Mouse (Mus musculus): ENCODE measurements around the gene Gstz1. TPM values are rescaled to one million over a fixed set of nuclear protein-coding genes. Genes with fewer than 3 reads are reported as not detected.
"Not testable (repeated sequence)": the region's sequence is repeated elsewhere in the genome, so short reads cannot be mapped to it uniquely, and the experiment has no call there.

Gene Gstz1
- polyA plus RNA-seq, 1 experiment from 2014 or later = 99.1 TPM

DNA sequence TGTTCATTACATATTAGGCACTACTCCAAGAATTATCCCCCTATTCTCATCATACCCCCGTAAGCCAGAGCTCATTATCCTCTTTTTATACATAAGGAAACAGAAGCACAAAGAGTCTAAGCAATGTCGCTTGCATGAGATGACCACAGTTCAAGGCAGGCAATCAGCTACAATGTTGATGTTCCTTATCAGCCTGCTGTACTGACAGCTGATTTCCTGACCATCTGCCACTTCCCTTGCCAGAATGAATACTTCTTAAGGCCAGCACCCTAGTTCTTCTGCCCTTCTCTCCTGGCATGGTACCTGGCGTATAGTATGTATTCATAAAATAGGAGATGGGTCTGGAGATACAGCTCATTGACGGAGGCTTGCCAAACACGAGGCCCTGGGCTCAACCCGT is 14.8 kb upstream of the Gstz1 start:
- Histone ChIP-seq H3K27me3 (no peaks in the 10 kb centered on the region), H3K4me2 (no peak overlapping the region), H3K9ac (no peak overlapping the region), H3K4me3 (replicated peaks) (no peak overlapping the region), H3K27ac (replicated peaks) (no peak overlapping the region), H3K4me1 (replicated peaks) (peaks cover 7% of the 10 kb centered on the region; the same call in 1 of the 2 replicates), H3K36me3 (replicated peaks) (0 out of 2 replicates have a peak, but pooled peaks cover 3% of the 10 kb centered on the region), H3K9me3 (replicated peaks) (no peaks in the 10 kb centered on the region)
- WGBS (ENCODE audit: insufficient replicate concordance) = 44% methylated on average over 6 of the region's 6 CpGs
- ATAC-seq (ENCODE audit: insufficient read depth) = no peak

DNA sequence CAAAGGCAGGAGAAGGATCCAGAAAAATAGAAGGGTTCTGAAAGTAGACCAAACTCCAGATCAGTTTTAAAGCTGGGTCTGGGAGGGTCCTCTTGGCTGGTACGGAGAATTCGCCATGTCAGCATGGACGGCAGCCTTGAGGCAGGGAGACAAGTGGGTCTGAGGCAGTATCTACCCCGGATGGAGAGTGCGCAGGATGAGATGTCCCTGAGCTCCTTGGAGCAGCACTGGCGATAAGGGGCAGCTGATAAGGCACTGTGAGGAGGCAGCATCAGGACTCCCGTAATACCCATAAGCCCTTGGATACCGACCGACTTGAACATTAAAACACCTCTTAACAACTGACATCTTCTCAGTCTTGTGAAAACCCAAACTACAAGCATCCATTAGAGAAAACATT is 14.2 kb upstream of the Gstz1 start:
- H3K9ac ChIP-seq = no peak overlapping the region
- 46% methylated on average over 9 of the region's 9 CpGs for WGBS (ENCODE audit: insufficient replicate concordance)
- peaks cover 8% of the 10 kb centered on the region; the same call in 1 of the 2 replicates for H3K36me3 ChIP-seq (replicated peaks)
- peak; percentile 47; the same call in 1 of the 2 replicates for ATAC-seq (ENCODE audit: insufficient read depth)
- no peak overlapping the region for H3K27ac ChIP-seq (replicated peaks)
- no peaks in the 10 kb centered on the region for H3K27me3 ChIP-seq
- H3K9me3 ChIP-seq (replicated peaks) = no peaks in the 10 kb centered on the region
- H3K4me2 ChIP-seq = no peak overlapping the region
- peaks cover 7% of the 10 kb centered on the region; the same call in 1 of the 2 replicates for H3K4me1 ChIP-seq (replicated peaks)
- H3K4me3 ChIP-seq (replicated peaks) = no peak overlapping the region

DNA sequence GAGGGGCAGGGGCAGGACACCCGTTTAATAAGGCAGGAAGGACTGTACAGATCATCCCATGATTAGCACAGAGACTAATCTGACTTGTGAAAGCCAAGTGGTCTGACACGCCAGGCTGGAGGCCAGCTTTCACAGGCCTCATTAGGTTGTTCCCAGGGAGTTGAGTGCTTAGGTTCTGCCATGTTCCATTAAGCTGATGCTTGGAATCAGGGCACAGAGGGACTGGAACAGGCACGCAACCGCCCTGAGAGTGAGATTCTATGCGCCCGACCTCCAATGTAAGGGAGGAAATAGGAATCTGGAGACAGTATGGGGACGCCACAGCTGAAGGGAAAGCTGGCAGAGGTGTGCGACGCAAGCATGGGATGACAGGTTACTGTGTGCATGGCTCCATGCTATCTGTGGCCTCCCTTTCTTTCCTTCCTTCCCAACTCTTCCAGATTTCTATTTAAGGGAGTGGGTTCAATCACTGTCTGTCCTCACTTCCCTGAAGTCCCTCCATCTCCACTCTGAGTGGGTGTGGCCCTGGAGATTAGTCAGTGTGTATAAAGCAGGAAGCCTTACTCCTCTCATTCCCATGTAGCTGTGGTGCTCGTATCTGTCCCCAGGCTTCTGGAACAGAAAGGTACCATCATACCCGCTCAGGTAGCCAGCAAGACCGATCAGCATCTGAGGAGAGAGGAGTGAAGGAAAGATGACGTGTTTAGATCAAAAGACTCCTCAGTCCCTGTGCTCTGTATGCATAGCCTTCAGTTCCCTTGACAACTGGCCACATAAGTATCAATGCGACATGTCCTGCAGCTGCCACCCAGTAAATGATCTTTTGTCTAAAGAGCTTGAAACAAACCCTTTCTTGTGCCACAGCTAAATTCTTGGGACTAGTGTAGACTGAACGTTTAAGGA is 9.3 kb upstream of the Gstz1 start:
- H3K4me3 ChIP-seq (replicated peaks) = no peak overlapping the region
- ATAC-seq (ENCODE audit: insufficient read depth) = no peak
- 73% methylated on average over 15 of the region's 15 CpGs for WGBS (ENCODE audit: insufficient replicate concordance)
- no peak overlapping the region for H3K9ac ChIP-seq
- H3K9me3 ChIP-seq (replicated peaks) = no peaks in the 10 kb centered on the region
- H3K4me2 ChIP-seq = no peak overlapping the region
- H3K27me3 ChIP-seq = no peaks in the 10 kb centered on the region
- H3K36me3 ChIP-seq (replicated peaks) = peaks cover 11% of the 10 kb centered on the region; the same call in 1 of the 2 replicates
- no peak overlapping the region for H3K27ac ChIP-seq (replicated peaks)
- H3K4me1 ChIP-seq (replicated peaks) = peaks cover 3% of the 10 kb centered on the region; the same call in 1 of the 2 replicates

DNA sequence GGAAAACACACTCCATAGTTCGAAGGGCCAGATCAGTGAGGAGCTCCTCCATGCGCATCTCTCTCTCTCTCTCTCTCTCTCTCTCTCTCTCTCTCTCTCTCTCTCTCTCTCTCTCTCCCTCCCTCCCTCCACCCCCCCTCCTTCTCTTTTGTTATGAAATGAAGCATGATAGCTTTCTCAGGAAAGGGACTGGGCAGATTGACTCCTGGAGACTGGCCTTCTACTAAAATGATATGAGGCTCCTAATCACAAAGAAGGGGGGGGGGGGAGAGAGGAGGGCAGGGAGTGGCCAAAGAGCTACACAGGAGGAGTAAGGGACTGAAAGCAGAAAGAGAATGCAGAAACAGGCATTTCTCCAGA is 8.6 kb upstream of the Gstz1 start:
- H3K4me1 ChIP-seq (replicated peaks) = no peaks in the 10 kb centered on the region
- no peak overlapping the region for H3K27ac ChIP-seq (replicated peaks)
- no peak overlapping the region for H3K9ac ChIP-seq
- no peaks in the 10 kb centered on the region for H3K27me3 ChIP-seq
- no peak overlapping the region for H3K4me3 ChIP-seq (replicated peaks)
- no peak overlapping the region for H3K4me2 ChIP-seq
- WGBS (ENCODE audit: insufficient replicate concordance) = 84% methylated on average over 2 of the region's 2 CpGs
- no peaks in the 10 kb centered on the region for H3K9me3 ChIP-seq (replicated peaks)
- peaks cover 11% of the 10 kb centered on the region; the same call in 1 of the 2 replicates for H3K36me3 ChIP-seq (replicated peaks)
- ATAC-seq (ENCODE audit: insufficient read depth) = no peak

DNA sequence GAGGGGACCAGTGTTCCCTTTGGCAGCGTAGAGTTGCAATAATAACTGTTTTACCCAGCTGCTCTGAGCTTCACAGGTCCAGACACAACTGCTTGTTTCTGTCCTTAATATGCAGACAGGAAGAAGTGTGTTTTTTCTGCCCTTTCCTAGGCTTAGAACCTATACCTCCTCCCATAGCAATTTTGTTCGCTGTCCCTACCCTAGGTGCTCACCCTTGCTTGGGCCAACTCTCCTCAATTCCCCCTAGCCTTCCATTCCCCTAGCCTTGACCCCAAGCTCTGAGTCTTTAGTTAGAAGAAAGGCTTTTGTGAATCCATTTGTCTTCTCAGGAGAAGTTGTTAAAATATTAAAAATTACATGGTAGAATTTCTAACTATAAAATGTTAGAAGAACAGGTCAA is 8.2 kb upstream of the Gstz1 start:
- no peak for ATAC-seq (ENCODE audit: insufficient read depth)
- H3K4me1 ChIP-seq (replicated peaks) = no peaks in the 10 kb centered on the region
- H3K4me3 ChIP-seq (replicated peaks) = no peak overlapping the region
- no peak overlapping the region for H3K4me2 ChIP-seq
- no peaks in the 10 kb centered on the region for H3K27me3 ChIP-seq
- no peak overlapping the region for H3K27ac ChIP-seq (replicated peaks)
- WGBS (ENCODE audit: insufficient replicate concordance) = 52% methylated on average over 2 of the region's 2 CpGs
- no peaks in the 10 kb centered on the region for H3K9me3 ChIP-seq (replicated peaks)
- H3K36me3 ChIP-seq (replicated peaks) = peaks cover 11% of the 10 kb centered on the region; the same call in 1 of the 2 replicates
- H3K9ac ChIP-seq = no peak overlapping the region

DNA sequence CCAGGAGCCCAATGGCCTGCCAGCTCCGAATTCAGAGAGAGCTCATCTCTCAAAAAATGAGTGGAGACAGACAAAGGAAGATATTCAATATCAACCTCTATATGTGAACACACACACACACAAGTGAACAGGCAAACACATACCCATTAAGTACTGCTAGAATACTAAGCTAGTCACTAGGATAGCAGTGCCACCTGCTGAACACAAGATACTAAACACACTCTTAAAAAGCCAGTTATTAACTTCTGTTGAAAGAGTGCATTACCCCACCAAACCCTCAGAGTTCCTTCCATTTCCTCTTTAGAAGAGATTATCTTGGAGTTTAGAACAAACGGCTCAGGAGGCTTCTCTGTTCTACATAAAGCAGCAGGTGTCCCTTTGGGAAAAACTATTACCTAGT is 4.8 kb upstream of the Gstz1 start:
- Histone ChIP-seq H3K4me2 (no peak overlapping the region), H3K27ac (replicated peaks) (no peak overlapping the region), H3K9me3 (replicated peaks) (no peaks in the 10 kb centered on the region), H3K9ac (no peak overlapping the region), H3K4me3 (replicated peaks) (no peak overlapping the region), H3K4me1 (replicated peaks) (peaks cover 10% of the 10 kb centered on the region), H3K36me3 (replicated peaks) (peaks cover 9% of the 10 kb centered on the region; the same call in 1 of the 2 replicates), H3K27me3 (no peaks in the 10 kb centered on the region)
- no peak for ATAC-seq (ENCODE audit: insufficient read depth)
- WGBS (ENCODE audit: insufficient replicate concordance) = 40% methylated on average over 2 of the region's 2 CpGs

DNA sequence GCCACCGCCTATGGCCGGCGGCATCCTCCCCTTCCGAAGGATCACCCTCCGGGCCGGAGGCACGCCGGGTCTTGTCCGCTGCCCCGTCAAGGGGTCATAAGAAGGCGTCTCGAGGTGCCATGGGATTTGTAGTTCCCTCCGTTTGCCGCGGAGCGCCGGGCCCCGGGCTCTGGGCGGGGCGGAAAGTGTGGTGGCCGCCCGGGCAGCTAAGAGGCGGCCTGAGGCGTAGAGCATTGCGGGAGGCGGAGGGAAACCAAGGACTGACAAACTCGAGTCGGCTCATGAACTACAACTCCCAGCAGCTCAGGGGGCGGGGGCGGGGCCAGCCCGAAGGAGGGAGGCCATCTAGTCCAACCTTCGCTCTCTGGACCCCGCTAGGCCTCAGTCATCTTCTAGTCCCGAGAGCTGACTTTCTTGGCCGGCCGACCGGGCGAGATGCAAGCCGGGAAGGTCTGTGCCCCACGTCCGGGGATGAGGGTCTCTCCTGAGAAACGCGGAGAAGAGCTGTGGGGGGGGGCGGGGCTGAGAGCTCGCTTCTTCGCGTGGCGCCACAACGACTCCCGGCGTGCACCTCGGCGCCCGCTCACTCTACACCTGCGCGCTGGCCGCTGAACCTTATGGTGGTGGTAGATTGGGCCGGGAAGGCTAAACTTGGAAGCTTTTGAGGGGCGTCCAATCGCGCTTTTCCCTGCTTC is 577 bp downstream of the Gstz1 start, which contains the start of gene Pomt2:
Pomt2 (minus strand) TSS at position 574 of the 695 bp plus-strand sequence.
- H3K4me2 ChIP-seq = peak within 1 kb of the TSS; percentile 94
- peak; percentile 98 for ATAC-seq (ENCODE audit: insufficient read depth)
- no peaks in the 10 kb centered on the region for H3K27me3 ChIP-seq
- peak within 1 kb of the TSS; percentile 77 for H3K9ac ChIP-seq
- H3K27ac ChIP-seq (replicated peaks) = peak within 1 kb of the TSS; percentile 86
- H3K9me3 ChIP-seq (replicated peaks) = no peaks in the 10 kb centered on the region
- WGBS (ENCODE audit: insufficient replicate concordance) = 1% methylated on average over 61 of the region's 61 CpGs
- peaks cover 8% of the 10 kb centered on the region for H3K36me3 ChIP-seq (replicated peaks)
- peak within 1 kb of the TSS; percentile 92 for H3K4me3 ChIP-seq (replicated peaks)
- H3K4me1 ChIP-seq (replicated peaks) = peaks cover 20% of the 10 kb centered on the region

DNA sequence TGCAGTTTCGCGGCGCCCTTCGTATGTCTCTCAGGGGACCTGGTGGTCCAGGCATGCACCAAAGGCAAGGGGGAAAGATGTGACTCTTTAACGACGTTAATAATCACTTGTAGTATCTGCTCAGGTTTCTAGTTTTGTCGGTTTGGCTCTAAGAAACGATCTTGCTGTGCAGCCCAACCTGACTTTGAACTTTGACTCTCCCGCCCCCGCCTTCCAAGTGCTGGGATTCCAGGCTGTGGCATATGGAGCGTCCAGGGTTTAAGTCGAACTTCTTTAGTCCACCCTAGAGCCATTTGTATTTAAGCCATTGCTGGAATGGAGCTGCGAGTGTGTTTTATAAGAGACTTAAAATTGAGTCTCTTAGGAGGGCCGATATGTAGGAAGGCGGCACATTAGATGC is 1.2 kb downstream of the Gstz1 start:
- Histone ChIP-seq H3K9ac (peak overlapping the region; percentile 77), H3K4me2 (peak overlapping the region; percentile 94), H3K9me3 (replicated peaks) (no peaks in the 10 kb centered on the region), H3K27ac (replicated peaks) (peak overlapping the region; percentile 86), H3K4me1 (replicated peaks) (peaks cover 20% of the 10 kb centered on the region), H3K36me3 (replicated peaks) (peaks cover 12% of the 10 kb centered on the region), H3K4me3 (replicated peaks) (peak overlapping the region; percentile 92), H3K27me3 (no peaks in the 10 kb centered on the region)
- WGBS (ENCODE audit: insufficient replicate concordance) = 15% methylated on average over 15 of the region's 15 CpGs
- no peak for ATAC-seq (ENCODE audit: insufficient read depth)

DNA sequence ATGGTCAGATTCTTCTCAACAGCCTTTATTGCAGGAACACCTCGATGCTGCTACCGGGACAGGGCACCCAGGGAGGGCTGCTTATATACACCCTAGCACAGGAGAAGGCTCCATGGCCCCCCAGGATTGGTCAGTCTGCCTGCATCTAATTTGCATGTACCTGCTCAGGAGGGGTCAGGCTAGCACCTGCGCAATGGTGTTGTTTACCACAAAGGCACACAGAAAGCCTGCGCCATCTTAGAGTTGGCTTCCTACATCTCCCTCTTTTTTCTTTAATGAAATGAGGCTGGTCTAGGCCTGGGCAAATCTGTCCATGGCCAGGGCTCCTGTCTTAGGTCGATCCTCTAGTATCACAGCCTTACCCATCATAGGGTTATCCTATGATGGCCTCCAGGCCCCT is 2.5 kb downstream of the Gstz1 start:
- no peak for ATAC-seq (ENCODE audit: insufficient read depth)
- no peak overlapping the region for H3K9ac ChIP-seq
- H3K36me3 ChIP-seq (replicated peaks) = peaks cover 12% of the 10 kb centered on the region
- H3K27ac ChIP-seq (replicated peaks) = no peak overlapping the region
- no peaks in the 10 kb centered on the region for H3K27me3 ChIP-seq
- peaks cover 20% of the 10 kb centered on the region for H3K4me1 ChIP-seq (replicated peaks)
- no peak overlapping the region for H3K4me2 ChIP-seq
- no peak overlapping the region for H3K4me3 ChIP-seq (replicated peaks)
- WGBS (ENCODE audit: insufficient replicate concordance) = 82% methylated on average over 5 of the region's 5 CpGs
- H3K9me3 ChIP-seq (replicated peaks) = no peaks in the 10 kb centered on the region

DNA sequence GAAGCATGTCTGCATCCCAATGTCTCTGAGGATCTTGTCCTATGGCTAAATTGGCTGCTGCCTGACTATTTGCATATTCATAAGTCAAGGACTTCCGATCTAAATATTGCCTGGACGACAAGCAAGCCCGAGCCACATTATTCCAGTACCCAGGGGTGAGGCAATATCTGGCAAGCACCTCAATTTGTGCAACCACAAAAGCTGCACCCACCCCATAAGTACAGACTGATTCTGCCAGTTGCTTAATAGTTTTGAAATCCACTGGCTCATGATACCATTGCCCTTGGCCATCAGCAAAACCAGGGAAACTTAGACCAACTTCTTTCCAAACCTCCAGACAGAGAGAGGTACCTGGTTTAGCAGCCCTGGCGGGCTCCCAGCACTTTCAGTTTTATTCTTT is 7.5 kb downstream of the Gstz1 start:
- H3K9ac ChIP-seq; ATAC-seq (ENCODE audit: insufficient read depth); H3K9me3 ChIP-seq (replicated peaks); H3K27ac ChIP-seq (replicated peaks); H3K4me1 ChIP-seq (replicated peaks); H3K4me2 ChIP-seq; H3K27me3 ChIP-seq; H3K4me3 ChIP-seq (replicated peaks): not testable (repeated sequence)
- 76% methylated on average over 4 of the region's 4 CpGs for WGBS (ENCODE audit: insufficient replicate concordance)
- peaks cover 16% of the 10 kb centered on the region for H3K36me3 ChIP-seq (replicated peaks)

DNA sequence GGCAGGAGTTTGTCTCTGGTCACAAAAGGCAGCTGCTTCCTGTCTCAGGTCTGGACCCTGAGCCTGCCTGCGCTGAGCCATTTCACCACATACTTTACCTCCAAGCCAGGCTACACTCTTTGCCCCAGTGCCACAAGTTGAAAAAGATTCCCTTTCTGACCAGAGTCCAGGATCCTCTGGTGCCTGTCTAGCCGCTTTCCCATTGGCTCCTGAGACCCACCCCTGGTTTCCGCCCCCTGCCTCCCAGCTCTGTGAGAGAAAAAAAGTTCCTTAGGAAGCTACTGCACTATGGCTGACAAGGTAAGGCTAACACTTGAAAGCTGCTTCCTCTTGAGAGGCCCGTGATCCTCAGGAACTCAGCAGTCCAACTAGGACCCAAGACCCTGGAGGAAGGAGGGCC is 10.4 kb downstream of the Gstz1 start:
- no peaks in the 10 kb centered on the region for H3K27me3 ChIP-seq
- ATAC-seq (ENCODE audit: insufficient read depth) = peak; percentile 76
- peaks cover 22% of the 10 kb centered on the region for H3K36me3 ChIP-seq (replicated peaks)
- 0 out of 2 replicates have a peak overlapping the region, but pooled peaks have one; percentile 35 for H3K9ac ChIP-seq
- peak overlapping the region; percentile 83 for H3K27ac ChIP-seq (replicated peaks)
- H3K4me1 ChIP-seq (replicated peaks) = peaks cover 26% of the 10 kb centered on the region
- H3K4me2 ChIP-seq = peak overlapping the region; percentile 27; the same call in 1 of the 2 replicates
- WGBS (ENCODE audit: insufficient replicate concordance) = 51% methylated on average over 4 of the region's 4 CpGs
- H3K4me3 ChIP-seq (replicated peaks) = peak overlapping the region; percentile 40
- H3K9me3 ChIP-seq (replicated peaks) = no peaks in the 10 kb centered on the region
